In the genomic region with DNA sequence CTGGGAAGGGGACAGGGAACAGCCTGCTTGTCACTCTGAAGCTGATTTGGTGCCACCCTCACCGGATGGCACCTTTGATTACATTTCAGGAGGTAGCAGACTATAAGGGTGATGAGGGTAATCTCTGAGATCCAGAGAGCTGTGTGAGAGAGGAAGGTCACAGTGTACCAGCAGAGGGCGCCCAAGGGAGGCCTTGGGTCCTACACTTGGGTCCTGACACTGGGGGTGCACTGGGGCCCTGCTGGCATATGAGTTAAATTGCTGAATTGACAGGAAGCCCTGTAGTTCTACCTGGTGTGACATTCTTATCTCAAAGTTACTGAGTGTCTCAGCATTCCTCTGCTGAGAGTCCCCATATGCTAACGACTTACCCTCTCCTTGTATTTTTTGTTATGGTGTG, we compare ENCODE assay signal across 9 mouse cellular contexts. TPM values are rescaled to one million over a fixed set of nuclear protein-coding genes. Genes with fewer than 3 reads are reported as not detected.
DNase-seq lines count a peak whose midpoint lies in the region; ATAC-seq and TF ChIP-seq lines count a peak whose summit lies in the region.
"Had no signal": no experiment of that assay in that cellular context is flagged by ENCODE, and none has a peak within 500 bp of the region (broad histone marks: within the 10 kb centered on the region; RNA-seq: fewer than 3 reads in every experiment).

No protein-coding gene starts in this region.

- TF ChIP-seq CTCF in layer of hippocampus, adult 2 months (conservative IDR thresholded peaks at IDR 0.05), result peak; percentile 89
- peak; percentile 69; the same call in 1 of the 2 replicates for TF ChIP-seq CTCF in thymus, adult 2 months (IDR thresholded peaks at IDR 0.05; ENCODE audit: borderline replicate concordance, control insufficient read depth, extremely low read depth, insufficient read depth, low read length, poor library complexity)

- 67% methylated on average over 3 of the region's 3 CpGs for WGBS in thymus, adult 2 months

- H3K27me3 ChIP-seq in thymus, adult 2 months (ENCODE audit: control insufficient read depth, insufficient read depth, low read length), result no peaks in the 10 kb centered on the region
- H3K27me3 ChIP-seq: midbrain, embryonic 12.5 days had no signal

- H3K4me3 ChIP-seq in layer of hippocampus, adult 2 months, result no peak overlapping the region
- H3K4me3 ChIP-seq in thymus, adult 2 months (ENCODE audit: control insufficient read depth, insufficient read depth, low read length), result no peak overlapping the region
- H3K4me3 ChIP-seq: midbrain, embryonic 12.5 days had no signal

- no peak overlapping the region for H3K27ac ChIP-seq in layer of hippocampus, adult 2 months
- H3K27ac ChIP-seq in thymus, adult 2 months (ENCODE audit: control insufficient read depth, insufficient read depth, low read length), result no peak overlapping the region
- H3K27ac ChIP-seq: midbrain, embryonic 12.5 days had no signal

- DNase-seq in layer of hippocampus, adult 2 months (ENCODE audit: low spot score in 2 of 2), result peak; percentile 39 to 70
- DNase-seq in layer of hippocampus, adult 9-11 months, result no peak
- DNase-seq in MN1 (ENCODE audit: low spot score), result peak; percentile 64
- DNase-seq in cerebellum, adult 18-20 months, result peak; percentile 73 to 81
- peak; percentile 75 for DNase-seq in gastrocnemius, postnatal 10 days
- DNase-seq in layer of hippocampus, postnatal 10 days (ENCODE audit: low spot score in 2 of 2), result peak; percentile 63 to 75
- peak; percentile 72 for DNase-seq in thymus, adult 2 months

- TF ChIP-seq POLR2A in thymus, adult 2 months (IDR thresholded peaks at IDR 0.05; ENCODE audit: control insufficient read depth, extremely low read depth, insufficient read depth, low read length, poor library complexity), result no peak

- ATAC-seq in megakaryocyte-erythroid progenitor cell, adult 5-6 weeks (replicated peaks; ENCODE audit: low FRiP score, low TSS enrichment, poor library complexity, severe bottlenecking), result peak; percentile 90

- no peaks in the 10 kb centered on the region for H3K4me1 ChIP-seq in thymus, adult 2 months (replicated peaks; ENCODE audit: control insufficient read depth, insufficient read depth, low read length)

- peaks cover 29% of the 10 kb centered on the region for H3K36me3 ChIP-seq in thymus, adult 2 months (ENCODE audit: control insufficient read depth, insufficient read depth, low read length)

RNA-seq across cellular contexts. Expression of gene Mrln, which starts 31.1 kb away (rescaled TPM):
- not detected for total RNA-seq in layer of hippocampus, adult 2 months (2021)
- total RNA-seq in gastrocnemius, postnatal 10 days (2021), result 100 to 1,000 TPM; 153 to 155 TPM
- total RNA-seq in layer of hippocampus, postnatal 10 days (2021), result 1 to 10 TPM in 1 of 2 experiments, not detected in 1; 1.6 TPM
- total RNA-seq in megakaryocyte-erythroid progenitor cell, adult 5-6 weeks (2014; fragmentation: Nextera tagmentation), result not detected in 2 replicates
- not detected in 2 replicates for total RNA-seq in megakaryocyte-erythroid progenitor cell, adult 5-6 weeks (2017)
- 0.58 and 0.89 TPM in 2 replicates for polyA plus RNA-seq in thymus, adult 2 months (2012; rRNA removed)

Comparison
In these comparisons a context has a peak if more than half of its experiments do, and no peak if none do; other contexts are left out.
1. RNA of gene Mrln, which starts 31.1 kb away (total RNA-seq): 153 to 155 TPM in gastrocnemius, postnatal 10 days; 1.6 TPM in layer of hippocampus, postnatal 10 days, not detected in layer of hippocampus, adult 2 months and not detected in megakaryocyte-erythroid progenitor cell, adult 5-6 weeks; every median in the first group is over 10 times any median in the second.